8 mouse cellular contexts compared by ENCODE assay signal in genomic region chr4:57065273-57065672, GRCm38 (mm10).
DNase-seq lines count a peak whose midpoint lies in the region; ATAC-seq and TF ChIP-seq lines count a peak whose summit lies in the region.

No protein-coding gene starts in this region.

- peaks cover 36% of the 10 kb centered on the region for H3K27me3 ChIP-seq in C2C12 (ENCODE audit: control insufficient read depth, insufficient read depth, insufficient read length)
- no peaks in the 10 kb centered on the region for H3K27me3 ChIP-seq in liver, embryonic 12.5 days (replicated peaks)
- no peaks in the 10 kb centered on the region for H3K27me3 ChIP-seq in neural tube, embryonic 11.5 days (ENCODE audit: control insufficient read depth, insufficient read depth, low read length)
- no peaks in the 10 kb centered on the region for H3K27me3 ChIP-seq in stomach, embryonic 15.5 days (replicated peaks)

- peak; percentile 42 for ATAC-seq in liver, embryonic 12.5 days
- peak; percentile 63; the same call in 1 of the 2 replicates for ATAC-seq in neural tube, embryonic 11.5 days (ENCODE audit: insufficient read depth, low FRiP score, low TSS enrichment)
- ATAC-seq in stomach, embryonic 15.5 days (ENCODE audit: insufficient read depth, low FRiP score, low read depth) = peak; percentile 58; the same call in 1 of the 2 replicates

- H3K9me3 ChIP-seq in liver, embryonic 12.5 days (replicated peaks) = no peaks in the 10 kb centered on the region
- H3K9me3 ChIP-seq in neural tube, embryonic 11.5 days (ENCODE audit: control insufficient read depth, low read length) = no peaks in the 10 kb centered on the region
- H3K9me3 ChIP-seq in stomach, embryonic 15.5 days = no peaks in the 10 kb centered on the region

- H3K79me3 ChIP-seq in C2C12 (ENCODE audit: low read depth) = no peaks in the 10 kb centered on the region

- peak; percentile 74 for TF ChIP-seq CTCF in C2C12 (IDR thresholded peaks at IDR 0.05; ENCODE audit: control insufficient read depth, insufficient read depth, insufficient read length)

- no peaks in the 10 kb centered on the region for H3K36me3 ChIP-seq in C2C12 (ENCODE audit: control insufficient read depth, insufficient read depth)
- no peaks in the 10 kb centered on the region for H3K36me3 ChIP-seq in liver, embryonic 12.5 days
- H3K36me3 ChIP-seq in neural tube, embryonic 11.5 days (ENCODE audit: control insufficient read depth, insufficient read depth, low read length) = no peaks in the 10 kb centered on the region
- H3K36me3 ChIP-seq in stomach, embryonic 15.5 days = no peaks in the 10 kb centered on the region

- WGBS in liver, embryonic 12.5 days (ENCODE audit: insufficient replicate concordance) = 32% methylated on average over 4 of the region's 4 CpGs
- WGBS in neural tube, embryonic 11.5 days = 33% methylated on average over 4 of the region's 4 CpGs
- 32% methylated on average over 4 of the region's 4 CpGs for WGBS in stomach, embryonic 15.5 days

- H3K4me1 ChIP-seq in liver, embryonic 12.5 days = peaks cover 9% of the 10 kb centered on the region
- H3K4me1 ChIP-seq in neural tube, embryonic 11.5 days (ENCODE audit: control insufficient read depth, insufficient read depth, low read length) = peaks cover 3% of the 10 kb centered on the region; the same call in 1 of the 2 replicates
- H3K4me1 ChIP-seq in stomach, embryonic 15.5 days = 0 out of 2 replicates have a peak, but pooled peaks cover 4% of the 10 kb centered on the region

- peak; percentile 86 for DNase-seq in adrenal gland, postnatal 14 days
- peak; percentile 75 for DNase-seq in embryo, embryonic 9.5 days (ENCODE audit: extremely low spot score)
- peak; percentile 53 to 65 for DNase-seq in heart, adult 9 months (ENCODE audit: low spot score in 2 of 2)
- DNase-seq in kidney, postnatal 10 days = peak; percentile 89
- peak; percentile 73 for DNase-seq in neural tube, embryonic 11.5 days (ENCODE audit: low spot score)

- no peak overlapping the region for H3K4me2 ChIP-seq in liver, embryonic 12.5 days
- H3K4me2 ChIP-seq in neural tube, embryonic 11.5 days (ENCODE audit: low read depth) = no peak overlapping the region
- no peak overlapping the region for H3K4me2 ChIP-seq in stomach, embryonic 15.5 days

- no peak overlapping the region for H3ac ChIP-seq in C2C12 (ENCODE audit: control insufficient read depth, insufficient read length, low read depth)

- H3K79me2 ChIP-seq in C2C12 (ENCODE audit: control insufficient read depth, insufficient read depth) = no peaks in the 10 kb centered on the region

- H3K9ac ChIP-seq in liver, embryonic 12.5 days = no peak overlapping the region
- no peak overlapping the region for H3K9ac ChIP-seq in neural tube, embryonic 11.5 days (ENCODE audit: low read length)
- H3K9ac ChIP-seq in stomach, embryonic 15.5 days = no peak overlapping the region

- H3K4me3 ChIP-seq in C2C12 (ENCODE audit: insufficient read depth, poor library complexity, severe bottlenecking) = no peak overlapping the region
- no peak overlapping the region for H3K4me3 ChIP-seq in liver, embryonic 12.5 days
- H3K4me3 ChIP-seq in neural tube, embryonic 11.5 days (ENCODE audit: low read depth, low read length) = no peak overlapping the region
- H3K4me3 ChIP-seq in stomach, embryonic 15.5 days (replicated peaks) = no peak overlapping the region

- H3K27ac ChIP-seq in liver, embryonic 12.5 days = no peak overlapping the region
- H3K27ac ChIP-seq in neural tube, embryonic 11.5 days (ENCODE audit: low read depth, low read length) = no peak overlapping the region
- no peak overlapping the region for H3K27ac ChIP-seq in stomach, embryonic 15.5 days

TF ChIP-seq in C2C12, 6 proteins besides CTCF, POLR2A, EP300 and RAD21:
- TF ChIP-seq MAX (IDR thresholded peaks at IDR 0.05) (no peak), MYOG (IDR thresholded peaks at IDR 0.05; ENCODE audit: control insufficient read depth, extremely low read depth, insufficient read length) (no peak), FOSL1 (IDR thresholded peaks at IDR 0.05; ENCODE audit: insufficient read depth, low read length, poor library complexity, severe bottlenecking) (no peak), MYOD1 (IDR thresholded peaks at IDR 0.05; ENCODE audit: control insufficient read depth, insufficient read length, low read depth) (no peak), USF1 (IDR thresholded peaks at IDR 0.05; ENCODE audit: low read depth) (no peak), CEBPB (IDR thresholded peaks at IDR 0.05; ENCODE audit: low read depth) (no peak)
